ENCODE assay signal across 17 mouse cellular contexts in genomic region chr1:173337008-173337407, GRCm38 (mm10). TPM values are rescaled to one million over a fixed set of nuclear protein-coding genes. Genes with fewer than 3 reads are reported as not detected.
"Had no signal": no experiment of that assay in that cellular context is flagged by ENCODE, and none has a peak within 500 bp of the region (broad histone marks: within the 10 kb centered on the region; RNA-seq: fewer than 3 reads in every experiment).

No protein-coding gene starts in this region.

- H3K4me3 ChIP-seq: intestine, embryonic 15.5 days; limb, embryonic 10.5 days; liver, embryonic 15.5 days; midbrain, embryonic 15.5 days; neural tube, embryonic 12.5 days had no signal

- H3K9me3 ChIP-seq: intestine, embryonic 15.5 days; limb, embryonic 10.5 days; liver, embryonic 15.5 days; midbrain, embryonic 15.5 days; neural tube, embryonic 12.5 days had no signal

- DNase-seq: kidney, adult 18-20 months; kidney, postnatal 10 days; kidney, postnatal 4 days; lung, adult 2 months; lung, postnatal 36 days; right cerebral cortex, postnatal 14 days; thymus, adult 2 months; thymus, postnatal 36 days had no signal

- H3K36me3 ChIP-seq: intestine, embryonic 15.5 days; limb, embryonic 10.5 days; liver, embryonic 15.5 days had no signal

- H3K27ac ChIP-seq: intestine, embryonic 15.5 days; limb, embryonic 10.5 days; midbrain, embryonic 15.5 days; neural tube, embryonic 12.5 days had no signal

- H3K4me1 ChIP-seq: intestine, embryonic 15.5 days; limb, embryonic 10.5 days had no signal

- H3K27me3 ChIP-seq: intestine, embryonic 15.5 days; liver, embryonic 15.5 days; midbrain, embryonic 15.5 days; neural tube, embryonic 12.5 days had no signal

RNA-seq across cellular contexts. Expression of gene Ackr1, which starts 3.5 kb away (rescaled TPM):
- total RNA-seq: megakaryocyte progenitor cell, adult 5-6 weeks; monocyte, adult 5-6 weeks; neutrophil, adult 5-6 weeks had no signal

RNA-seq across cellular contexts. Expression of gene Cadm3, which starts 30.5 kb away (rescaled TPM):
- total RNA-seq: megakaryocyte progenitor cell, adult 5-6 weeks; neutrophil, adult 5-6 weeks had no signal

RNA-seq across cellular contexts. Expression of gene Mptx2, which starts 59.4 kb away (rescaled TPM):
- total RNA-seq: layer of hippocampus, postnatal 25 days; megakaryocyte progenitor cell, adult 5-6 weeks; monocyte, adult 5-6 weeks; neutrophil, adult 5-6 weeks had no signal
